Comparison of ENCODE assay signal across 8 mouse cellular contexts in genomic region chr7:44770046-44770578, GRCm38 (mm10). TPM values are rescaled to one million over a fixed set of nuclear protein-coding genes. Genes with fewer than 3 reads are reported as not detected.
DNase-seq lines count a peak whose midpoint lies in the region; ATAC-seq lines count a peak whose summit lies in the region.

No protein-coding gene starts in this region.

- no peak overlapping the region for H3K4me2 ChIP-seq in hindbrain, embryonic 11.5 days (replicated peaks; ENCODE audit: low read depth, low read length)
- H3K4me2 ChIP-seq in hindbrain, embryonic 12.5 days (replicated peaks): no peak overlapping the region
- H3K4me2 ChIP-seq in embryonic facial prominence, embryonic 14.5 days (ENCODE audit: low read depth, low read length): no peak overlapping the region

- no peaks in the 10 kb centered on the region for H3K9me3 ChIP-seq in hindbrain, embryonic 11.5 days (ENCODE audit: control insufficient read depth, low read length)
- H3K9me3 ChIP-seq in hindbrain, embryonic 12.5 days (replicated peaks): no peaks in the 10 kb centered on the region
- no peaks in the 10 kb centered on the region for H3K9me3 ChIP-seq in embryonic facial prominence, embryonic 14.5 days (ENCODE audit: control insufficient read depth, low read length)

- no peaks in the 10 kb centered on the region for H3K4me1 ChIP-seq in hindbrain, embryonic 11.5 days (replicated peaks; ENCODE audit: control insufficient read depth, insufficient read depth, low read length)
- no peaks in the 10 kb centered on the region for H3K4me1 ChIP-seq in hindbrain, embryonic 12.5 days
- H3K4me1 ChIP-seq in embryonic facial prominence, embryonic 14.5 days (ENCODE audit: control insufficient read depth, insufficient read depth, low read length): no peaks in the 10 kb centered on the region

- no peaks in the 10 kb centered on the region for H3K27me3 ChIP-seq in hindbrain, embryonic 11.5 days (ENCODE audit: control insufficient read depth, insufficient read depth, low read length)
- no peaks in the 10 kb centered on the region for H3K27me3 ChIP-seq in hindbrain, embryonic 12.5 days
- H3K27me3 ChIP-seq in embryonic facial prominence, embryonic 14.5 days (replicated peaks; ENCODE audit: control insufficient read depth, insufficient read depth, low read length): no peaks in the 10 kb centered on the region

- no peak overlapping the region for H3K9ac ChIP-seq in hindbrain, embryonic 11.5 days (ENCODE audit: low read depth, low read length)
- no peak overlapping the region for H3K9ac ChIP-seq in hindbrain, embryonic 12.5 days
- no peak overlapping the region for H3K9ac ChIP-seq in embryonic facial prominence, embryonic 14.5 days (ENCODE audit: low read depth, low read length)

- H3K4me3 ChIP-seq in hindbrain, embryonic 11.5 days (ENCODE audit: low read depth, low read length): no peak overlapping the region
- H3K4me3 ChIP-seq in hindbrain, embryonic 12.5 days: no peak overlapping the region
- H3K4me3 ChIP-seq in embryonic facial prominence, embryonic 14.5 days (ENCODE audit: low read depth, low read length): no peak overlapping the region

- DNase-seq in hindbrain, embryonic 11.5 days (ENCODE audit: low spot score): peak; percentile 79
- DNase-seq in R1 (ENCODE audit: low read depth, low spot score): peak; percentile 89
- DNase-seq in embryonic facial prominence, embryonic 14.5 days (ENCODE audit: low spot score): peak; percentile 91
- DNase-seq in kidney, adult 8-10 months: peak; percentile 50 to 78
- DNase-seq in lung, postnatal 14 days: peak; percentile 80
- peak; percentile 37 for DNase-seq in thymus, postnatal 0 days (ENCODE audit: low spot score)
- no peak for DNase-seq in cerebellum, adult 8-10 months

- no peak overlapping the region for H3K27ac ChIP-seq in hindbrain, embryonic 11.5 days (ENCODE audit: low read depth, low read length)
- H3K27ac ChIP-seq in hindbrain, embryonic 12.5 days: no peak overlapping the region
- H3K27ac ChIP-seq in embryonic facial prominence, embryonic 14.5 days (replicated peaks; ENCODE audit: low read depth, low read length): no peak overlapping the region

- H3K36me3 ChIP-seq in hindbrain, embryonic 11.5 days (ENCODE audit: control insufficient read depth, insufficient read depth, low read length): 0 out of 2 replicates have a peak, but pooled peaks cover 5% of the 10 kb centered on the region
- peaks cover 74% of the 10 kb centered on the region for H3K36me3 ChIP-seq in hindbrain, embryonic 12.5 days
- H3K36me3 ChIP-seq in embryonic facial prominence, embryonic 14.5 days (ENCODE audit: control insufficient read depth, insufficient read depth, low read length): peaks cover 89% of the 10 kb centered on the region

- ATAC-seq in hindbrain, embryonic 11.5 days (ENCODE audit: low FRiP score): no peak
- ATAC-seq in hindbrain, embryonic 12.5 days (ENCODE audit: low FRiP score): no peak
- 0 out of 2 replicates have a peak, but pooled peaks have one; percentile 33 for ATAC-seq in embryonic facial prominence, embryonic 14.5 days (ENCODE audit: low read depth)

- WGBS in hindbrain, embryonic 11.5 days: 12% methylated on average over 6 of the region's 6 CpGs
- 16% methylated on average over 6 of the region's 6 CpGs for WGBS in hindbrain, embryonic 12.5 days
- WGBS in embryonic facial prominence, embryonic 14.5 days: 13% methylated on average over 6 of the region's 6 CpGs

RNA-seq across cellular contexts. Expression of gene Zfp473, which starts 19.3 kb away (rescaled TPM):
- 3.0 and 3.7 TPM in 2 replicates for polyA plus RNA-seq in hindbrain, embryonic 11.5 days (2014; fragmentation: Nextera tagmentation; extraction: Ambion mirVana)
- polyA plus RNA-seq in hindbrain, embryonic 12.5 days (2016; fragmentation: Nextera tagmentation; extraction: Ambion mirVana): 2.3 and 2.8 TPM in 2 replicates
- polyA plus RNA-seq in embryonic facial prominence, embryonic 14.5 days (2014; fragmentation: Nextera tagmentation; extraction: Ambion mirVana): 1.1 and 1.7 TPM in 2 replicates
- polyA plus RNA-seq in thymus, postnatal 0 days (2015; fragmentation: Nextera tagmentation; extraction: Ambion mirVana): 0.82 and 1.7 TPM in 2 replicates

RNA-seq across cellular contexts. Expression of gene Vrk3, which starts 21.9 kb away (rescaled TPM):
- polyA plus RNA-seq in hindbrain, embryonic 11.5 days (2014; fragmentation: Nextera tagmentation; extraction: Ambion mirVana): 32.5 and 36.7 TPM in 2 replicates
- 32.7 and 34.0 TPM in 2 replicates for polyA plus RNA-seq in hindbrain, embryonic 12.5 days (2016; fragmentation: Nextera tagmentation; extraction: Ambion mirVana)
- polyA plus RNA-seq in embryonic facial prominence, embryonic 14.5 days (2014; fragmentation: Nextera tagmentation; extraction: Ambion mirVana): 24.8 and 29.3 TPM in 2 replicates
- polyA plus RNA-seq in thymus, postnatal 0 days (2015; fragmentation: Nextera tagmentation; extraction: Ambion mirVana): 63.7 and 66.8 TPM in 2 replicates

RNA-seq across cellular contexts. Expression of gene Nup62, which starts 45.8 kb away (rescaled TPM):
- 44.2 and 62.3 TPM in 2 replicates for polyA plus RNA-seq in hindbrain, embryonic 11.5 days (2014; fragmentation: Nextera tagmentation; extraction: Ambion mirVana)
- 69.8 and 73.9 TPM in 2 replicates for polyA plus RNA-seq in hindbrain, embryonic 12.5 days (2016; fragmentation: Nextera tagmentation; extraction: Ambion mirVana)
- polyA plus RNA-seq in embryonic facial prominence, embryonic 14.5 days (2014; fragmentation: Nextera tagmentation; extraction: Ambion mirVana): 47.0 and 51.1 TPM in 2 replicates
- polyA plus RNA-seq in thymus, postnatal 0 days (2015; fragmentation: Nextera tagmentation; extraction: Ambion mirVana): 88.1 and 109 TPM in 2 replicates

RNA-seq across cellular contexts. Expression of gene Il4i1, which starts 46.1 kb away (rescaled TPM):
- 0.60 and 1.7 TPM in 2 replicates for polyA plus RNA-seq in hindbrain, embryonic 11.5 days (2014; fragmentation: Nextera tagmentation; extraction: Ambion mirVana)
- 1.8 and 2.5 TPM in 2 replicates for polyA plus RNA-seq in hindbrain, embryonic 12.5 days (2016; fragmentation: Nextera tagmentation; extraction: Ambion mirVana)
- 0.78 and 1.4 TPM in 2 replicates for polyA plus RNA-seq in embryonic facial prominence, embryonic 14.5 days (2014; fragmentation: Nextera tagmentation; extraction: Ambion mirVana)
- polyA plus RNA-seq in thymus, postnatal 0 days (2015; fragmentation: Nextera tagmentation; extraction: Ambion mirVana): 23.6 and 28.0 TPM in 2 replicates

RNA-seq across cellular contexts. Expression of gene Atf5, which starts 46.3 kb away (rescaled TPM):
- polyA plus RNA-seq in hindbrain, embryonic 11.5 days (2014; fragmentation: Nextera tagmentation; extraction: Ambion mirVana): 1.9 and 2.0 TPM in 2 replicates
- polyA plus RNA-seq in hindbrain, embryonic 12.5 days (2016; fragmentation: Nextera tagmentation; extraction: Ambion mirVana): 3.9 and 4.6 TPM in 2 replicates
- 6.8 and 6.9 TPM in 2 replicates for polyA plus RNA-seq in embryonic facial prominence, embryonic 14.5 days (2014; fragmentation: Nextera tagmentation; extraction: Ambion mirVana)
- 3.4 and 3.7 TPM in 2 replicates for polyA plus RNA-seq in thymus, postnatal 0 days (2015; fragmentation: Nextera tagmentation; extraction: Ambion mirVana)
